Mouse (Mus musculus) B cell, adult (primary cell): ENCODE data around the gene Olfr738. TPM values are rescaled to one million over a fixed set of nuclear protein-coding genes. Genes with fewer than 3 reads are reported as not detected.

Source experiments
- total RNA-seq: library from RNA; stranded (reverse); gene quantifications from 4 replicates; pipeline ENCODE4 v1.2.4, GENCODE M21; 2023; ENCODE audit not compliant: inconsistent age

Gene Olfr738
- not detected in 4 replicates for total RNA-seq

GRCm38 (mm10) chr14:50407268-50407667 lies at the start of gene Olfr738:
TSS of gene Olfr738 (plus strand) at chr14:50407568.

GRCm38 (mm10) chr14:50357593-50357992 lies 49.8 kb upstream of the Olfr738 start, which contains the start of gene Tlr11:
TSS of gene Tlr11 (plus strand) at chr14:50357914.

GRCm38 (mm10) chr14:50380863-50381262 lies 26.5 kb upstream of the Olfr738 start, which contains the start of gene Olfr736:
TSS of gene Olfr736 (plus strand) at chr14:50381163.

GRCm38 (mm10) chr14:50418326-50418725 lies 11.0 kb downstream of the Olfr738 start, which contains the start of gene Olfr739:
TSS of gene Olfr739 (plus strand) at chr14:50418626.

GRCm38 (mm10) chr14:50445245-50445644 lies 37.9 kb downstream of the Olfr738 start, which contains the start of gene Olfr740:
TSS of gene Olfr740 (plus strand) at chr14:50445545.

Other genes starting within 250 kb of the Olfr738 start
- gene Olfr730, start 219.4 kb upstream of the Olfr738 start, total RNA-seq, result not detected in 4 replicates
- not detected in 4 replicates for gene Olfr731, start 165.7 kb upstream of the Olfr738 start, total RNA-seq
- gene Olfr732, start 123.4 kb upstream of the Olfr738 start, total RNA-seq, result not detected in 4 replicates
- gene Olfr733, start 106.0 kb upstream of the Olfr738 start, total RNA-seq, result not detected in 4 replicates
- gene Olfr734, start 80.8 kb upstream of the Olfr738 start, total RNA-seq, result not detected in 4 replicates
- gene Olfr735, start 58.7 kb upstream of the Olfr738 start, total RNA-seq, result not detected in 4 replicates
- 0.22 TPM in 1 of 4 replicates, not detected in the others for gene Tlr11, start 49.7 kb upstream of the Olfr738 start, total RNA-seq
- gene Olfr736, start 26.4 kb upstream of the Olfr738 start, total RNA-seq, result not detected in 4 replicates
- not detected in 4 replicates for gene Olfr739, start 11.1 kb downstream of the Olfr738 start, total RNA-seq
- not detected in 4 replicates for gene Olfr740, start 38.0 kb downstream of the Olfr738 start, total RNA-seq
- not detected in 4 replicates for gene Olfr741, start 65.2 kb downstream of the Olfr738 start, total RNA-seq
- gene Olfr742, start 96.0 kb downstream of the Olfr738 start, total RNA-seq, result not detected in 4 replicates
- gene Olfr743, start 114.3 kb downstream of the Olfr738 start, total RNA-seq, result not detected in 4 replicates
- not detected in 4 replicates for gene Olfr744, start 207.3 kb downstream of the Olfr738 start, total RNA-seq
- gene Olfr745, start 231.8 kb downstream of the Olfr738 start, total RNA-seq, result not detected in 4 replicates
- not detected in 4 replicates for gene Olfr746, start 239.5 kb downstream of the Olfr738 start, total RNA-seq